Mouse (Mus musculus) large intestine, adult 2 months (tissue): ENCODE measurements around the gene Gm45713. TPM values are rescaled to one million over a fixed set of nuclear protein-coding genes. Genes with fewer than 3 reads are reported as not detected.
"Not testable (repeated sequence)": the region's sequence is repeated elsewhere in the genome, so short reads cannot be mapped to it uniquely, and the experiment has no call there.

Source experiments
- DNase-seq: peaks from one replicate; pipeline ENCODE4 v3.0.0-alpha.2; 2012; ENCODE audit warnings: low read depth, low spot score
- WGBS: fragments of 180-500 bp; shearing (Covaris S2); methylation state at CpG from one replicate; pipeline ENCODE4 v1.1.7; 2018; 5-methylcytosine and 5-hydroxymethylcytosine counted together
- polyA plus RNA-seq: library from polyadenylated mRNA; depleted of rRNA; stranded (reverse); fragments of >200 nt; gene quantifications from 2 replicates; pipeline ENCODE4 v1.2.3, GENCODE M21; 2012

Gm45713 gene
- polyA plus RNA-seq, 1 experiment: 0.78 TPM

GRCm38 (mm10) chr7:45126844-45127699, 9.0 kb downstream of the Gm45713 start:
- DNase-seq: no peak
- 24% methylated on average over 21 of the region's 21 CpGs for WGBS

- no peak for DNase-seq
- WGBS: 63% methylated on average over 17 of the region's 17 CpGs
Measured at GRCm38 (mm10) chr7:45126147-45126843, 9.7 kb downstream of the Gm45713 start.

GRCm38 (mm10) chr7:45125649-45126048, 10.4 kb downstream of the Gm45713 start:
- DNase-seq: not testable (repeated sequence)
- 58% methylated on average over 5 of the region's 5 CpGs for WGBS

- WGBS: 42% methylated on average over 7 of the region's 7 CpGs
- no peak for DNase-seq
Measured at GRCm38 (mm10) chr7:45125144-45125600, 10.9 kb downstream of the Gm45713 start.

- 1% methylated on average over 59 of the region's 59 CpGs for WGBS
- DNase-seq: peak; percentile 99
Measured at GRCm38 (mm10) chr7:45124224-45125143, 11.5 kb downstream of the Gm45713 start, which contains the start of gene Rps11. Gene Rps11, minus strand, starts transcription at chr7:45124439.

- WGBS: 7% methylated on average over 12 of the region's 12 CpGs
Measured at GRCm38 (mm10) chr7:45123186-45123570, 12.9 kb downstream of the Gm45713 start.

GRCm38 (mm10) chr7:45122561-45123185, 13.4 kb downstream of the Gm45713 start:
- WGBS: 55% methylated on average over 15 of the region's 15 CpGs

More at GRCm38 (mm10) chr7:45123186-45123570, 12.9 kb downstream of the Gm45713 start:
- no peak for DNase-seq

GRCm38 (mm10) chr7:45121966-45122365, 14.1 kb downstream of the Gm45713 start:
- DNase-seq: no peak

More at GRCm38 (mm10) chr7:45122561-45123185, 13.4 kb downstream of the Gm45713 start:
- DNase-seq: no peak

- 14% methylated on average over 8 of the region's 8 CpGs for WGBS
- no peak for DNase-seq
Measured at GRCm38 (mm10) chr7:45121404-45121803, 14.6 kb downstream of the Gm45713 start.

- WGBS: 71% methylated on average over 5 of the region's 5 CpGs
- no peak for DNase-seq
Measured at GRCm38 (mm10) chr7:45119780-45120709, 16.0 kb downstream of the Gm45713 start.

GRCm38 (mm10) chr7:45118336-45118735, 17.7 kb downstream of the Gm45713 start:
- DNase-seq: no peak
- 69% methylated on average over 6 of the region's 6 CpGs for WGBS

GRCm38 (mm10) chr7:45117566-45117965, 18.5 kb downstream of the Gm45713 start:
- 81% methylated on average over 8 of the region's 8 CpGs for WGBS
- no peak for DNase-seq

GRCm38 (mm10) chr7:45113476-45113875, 22.6 kb downstream of the Gm45713 start:
- DNase-seq: no peak
- WGBS: 82% methylated on average over 2 of the region's 2 CpGs

- WGBS: 49% methylated on average over 3 of the region's 3 CpGs
- DNase-seq: no peak
Measured at GRCm38 (mm10) chr7:45112529-45112928, 23.5 kb downstream of the Gm45713 start.

GRCm38 (mm10) chr7:45111940-45112339, 24.1 kb downstream of the Gm45713 start:
- WGBS: 52% methylated on average over 2 of the region's 2 CpGs

GRCm38 (mm10) chr7:45110089-45110488, 25.9 kb downstream of the Gm45713 start:
- 85% methylated on average over 4 of the region's 4 CpGs for WGBS
- DNase-seq: not testable (repeated sequence)

More at GRCm38 (mm10) chr7:45111940-45112339, 24.1 kb downstream of the Gm45713 start:
- no peak for DNase-seq

GRCm38 (mm10) chr7:45107052-45107645, 28.9 kb downstream of the Gm45713 start:
- WGBS: 81% methylated on average over 5 of the region's 5 CpGs
- DNase-seq: no peak

- DNase-seq: no peak
- WGBS: 84% methylated on average over 6 of the region's 6 CpGs
Measured at GRCm38 (mm10) chr7:45106441-45106840, 29.6 kb downstream of the Gm45713 start.
